Mouse (Mus musculus): ENCODE results near the gene Tpst2.

DNA sequence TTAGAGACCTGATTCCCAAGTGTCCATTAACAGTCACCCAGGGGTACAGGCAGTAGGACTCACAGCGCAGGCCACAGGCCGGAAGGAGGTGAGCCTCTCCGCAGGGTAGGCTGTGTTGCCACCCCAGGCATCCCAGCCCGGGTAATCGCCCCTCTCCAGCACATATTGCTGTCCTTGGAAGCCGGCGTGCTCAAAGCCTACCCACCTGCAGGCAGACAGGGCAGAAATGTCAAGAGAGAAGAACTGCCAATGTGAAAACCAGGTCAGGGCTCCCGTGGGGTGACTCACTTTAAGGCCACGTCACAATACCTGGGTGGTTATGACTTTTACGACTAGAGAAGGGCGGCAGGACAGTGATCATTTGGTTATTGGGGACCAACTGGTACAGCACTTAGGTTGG lies 27.4 kb upstream of the Tpst2 start:
- no peak for TF ChIP-seq CTCF (IDR thresholded peaks at IDR 0.05; ENCODE audit: low read depth)
- no peak for TF ChIP-seq EP300 (IDR thresholded peaks at IDR 0.05; ENCODE audit: low read depth)
